Mouse (Mus musculus) bone marrow, adult 2 months (tissue): ENCODE results near the gene App.

Experiments used
- CTCF ChIP-seq: fragments of 200-500 bp; IDR thresholded peaks from 2 replicates; pipeline ENCODE4 v1.5.1; 2011; ENCODE audit warnings: low read length, control low read depth; ENCODE audit not compliant: control insufficient read depth, insufficient read depth
- POLR2A ChIP-seq: fragments of 200-500 bp; IDR thresholded peaks from 2 replicates; pipeline ENCODE4 v1.6.1; 2011; ENCODE audit warnings: low read depth, mild to moderate bottlenecking, control low read depth, low read length, borderline replicate concordance; ENCODE audit not compliant: control insufficient read depth

DNA sequence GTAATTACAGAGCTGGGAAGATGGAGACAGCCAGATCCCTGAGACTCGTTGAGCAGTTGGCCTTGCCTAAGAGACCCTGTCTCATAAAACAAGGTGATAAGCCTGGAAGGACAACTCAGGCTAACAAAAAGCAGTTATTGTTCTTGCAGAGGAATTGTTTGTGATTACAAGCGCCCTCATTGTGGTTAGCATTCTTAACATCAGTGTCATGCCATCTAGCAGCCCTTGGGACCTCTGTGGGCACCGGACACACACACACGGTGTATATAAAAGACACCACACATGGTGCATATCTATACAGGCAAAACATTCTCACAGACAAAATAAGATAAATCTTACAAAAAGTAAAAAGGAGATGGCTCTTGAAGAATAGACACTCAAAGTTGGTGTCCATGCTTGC, 68.0 kb downstream of the App start:
- TF ChIP-seq CTCF (no peak), POLR2A (no peak)
